Mouse (Mus musculus) cerebellum, postnatal 10 days (tissue): ENCODE data around the gene Sgce.
"Not testable (repeated sequence)": the region's sequence is repeated elsewhere in the genome, so short reads cannot be mapped to it uniquely, and the experiment has no call there.

ENCODE experiments used
- DNase-seq, 2 experiments: peaks; one replicate each; pipeline ENCODE4 v3.0.0; 2021; ENCODE audit warnings: mixed read lengths in 2 of 2

The Sgce gene

DNA sequence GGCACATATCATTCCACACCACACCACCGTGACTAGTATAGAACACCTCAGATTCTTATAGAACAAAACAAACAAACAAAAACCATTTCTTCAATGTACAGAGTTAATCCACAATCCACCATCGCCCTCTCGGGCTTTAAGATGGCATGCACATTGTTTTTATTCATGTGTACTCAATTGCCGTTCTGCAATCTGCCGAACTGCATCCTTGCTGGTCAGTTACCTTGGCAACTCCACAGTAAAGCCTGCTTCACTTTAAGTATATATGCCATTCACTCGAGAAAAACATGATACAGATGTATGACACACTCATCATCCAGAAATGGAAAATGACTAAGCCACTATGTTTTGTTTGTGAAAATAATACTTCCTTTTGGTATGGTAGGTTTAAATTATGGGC is 24.9 kb downstream of the Sgce start:
- no peak for DNase-seq

DNA sequence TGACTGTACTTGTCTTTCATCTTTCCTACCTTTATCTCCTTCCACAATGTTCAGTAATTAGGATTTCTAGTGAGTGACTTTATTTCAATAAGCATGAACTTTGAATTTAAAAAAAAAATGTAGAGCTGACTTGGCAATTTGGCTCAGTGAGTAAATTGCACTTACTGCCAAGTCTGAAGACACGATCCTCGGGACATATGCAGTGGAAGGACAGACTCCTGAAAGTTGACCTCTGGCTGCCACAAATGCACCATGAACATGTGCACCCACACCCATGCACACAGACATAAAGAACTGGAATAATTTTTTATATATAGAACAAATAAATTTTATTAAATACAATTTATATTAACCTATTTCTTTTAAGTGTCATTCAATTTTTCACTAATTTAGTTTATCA is 29.7 kb downstream of the Sgce start:
- DNase-seq = no peak

DNA sequence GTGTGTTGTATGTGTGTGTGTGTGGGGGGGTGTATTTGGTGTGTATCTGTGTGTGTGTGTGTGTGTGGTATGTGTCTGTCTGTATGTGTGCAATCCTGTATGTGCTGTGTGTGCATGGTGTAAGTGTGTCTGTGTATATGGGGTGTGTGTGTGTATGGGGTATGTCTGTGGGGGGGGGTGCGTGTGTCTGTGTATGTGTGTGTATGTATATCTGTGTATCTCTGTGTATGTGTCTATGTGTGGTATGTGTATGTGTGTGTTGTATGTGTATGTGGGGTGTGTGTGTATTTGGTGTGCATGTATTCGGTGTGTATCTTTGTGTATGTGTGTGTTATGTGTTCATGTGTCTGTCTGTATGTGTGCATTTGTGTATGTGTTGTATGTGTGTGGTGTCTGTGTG is 30.8 kb downstream of the Sgce start:
- DNase-seq = no peak

DNA sequence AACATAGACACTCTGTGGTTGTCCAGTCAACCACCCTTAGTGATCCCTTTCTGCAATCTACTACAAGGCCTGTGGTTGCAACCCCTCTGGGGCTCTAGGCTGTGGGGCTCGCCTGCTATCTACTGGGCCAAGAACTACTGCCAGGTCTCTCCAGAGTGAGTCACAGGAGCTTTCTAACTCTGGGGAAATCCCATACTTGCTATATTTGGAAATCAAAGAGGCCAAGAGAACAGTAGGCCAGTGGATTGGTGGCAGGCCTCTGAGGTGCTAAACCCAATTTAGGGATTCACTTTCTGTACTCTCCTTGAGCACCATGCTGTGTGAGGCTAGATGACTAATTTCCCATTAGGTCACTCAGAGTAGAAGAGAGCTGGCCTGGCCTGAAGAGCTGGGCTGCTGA is 38.0 kb downstream of the Sgce start:
- DNase-seq = no peak

DNA sequence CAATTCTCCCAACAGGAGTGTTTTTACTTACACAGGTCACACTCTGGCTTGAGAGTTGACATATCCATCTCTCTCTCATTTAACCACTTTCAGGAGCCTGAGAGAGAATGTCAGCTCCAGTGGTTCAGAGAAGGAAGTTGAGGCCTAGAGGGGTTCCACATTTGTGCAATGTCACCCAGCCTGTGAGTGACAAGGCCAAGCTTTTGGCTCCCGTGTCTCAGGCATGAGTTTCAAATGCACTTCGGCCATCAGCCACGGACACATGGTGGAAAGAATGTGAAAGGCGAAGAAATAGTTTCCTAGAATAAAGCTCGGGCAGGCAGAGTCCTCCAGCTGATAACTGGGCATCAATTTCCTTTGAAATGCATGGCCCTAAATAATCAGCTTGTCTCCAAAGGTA is 40.6 kb downstream of the Sgce start:
- DNase-seq = no peak

DNA sequence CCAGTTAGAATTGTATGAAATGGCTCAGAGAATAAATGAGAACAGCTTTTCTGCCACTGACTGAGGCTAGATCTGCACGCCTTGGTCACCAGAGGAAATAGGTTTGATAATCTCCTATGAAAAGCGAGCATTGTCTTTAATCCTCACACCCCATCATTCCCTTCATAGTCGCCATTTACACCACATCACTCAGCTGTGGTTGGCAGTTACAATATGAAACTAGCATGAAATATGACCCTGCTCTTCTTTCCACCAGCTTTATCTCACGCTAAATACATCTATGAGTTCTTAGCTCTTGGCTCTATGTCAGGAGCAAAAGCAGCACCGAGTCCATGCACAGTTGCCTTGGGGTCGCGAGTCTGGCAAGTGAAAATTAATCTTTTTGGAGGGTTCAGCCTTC is 43.1 kb downstream of the Sgce start:
- no peak for DNase-seq

DNA sequence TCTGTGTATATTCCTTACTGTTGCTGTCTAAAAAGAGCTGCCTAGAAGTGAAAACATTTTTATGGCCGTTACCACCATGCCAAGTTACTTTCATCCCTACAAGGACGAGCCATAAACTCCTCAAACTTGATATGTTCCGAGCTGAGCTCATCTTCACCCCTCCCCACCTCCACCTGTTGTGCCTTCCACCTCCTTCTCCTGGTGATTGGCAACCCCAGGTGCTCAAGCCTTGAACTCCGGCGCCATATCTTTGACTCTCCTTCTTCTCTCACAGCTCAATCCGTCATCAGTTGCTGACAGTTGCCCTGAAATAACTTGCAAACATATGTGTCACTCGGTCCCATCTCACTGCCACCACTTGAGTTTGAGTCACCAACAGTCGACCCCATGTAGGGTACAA is 45.4 kb downstream of the Sgce start:
- no peak for DNase-seq

DNA sequence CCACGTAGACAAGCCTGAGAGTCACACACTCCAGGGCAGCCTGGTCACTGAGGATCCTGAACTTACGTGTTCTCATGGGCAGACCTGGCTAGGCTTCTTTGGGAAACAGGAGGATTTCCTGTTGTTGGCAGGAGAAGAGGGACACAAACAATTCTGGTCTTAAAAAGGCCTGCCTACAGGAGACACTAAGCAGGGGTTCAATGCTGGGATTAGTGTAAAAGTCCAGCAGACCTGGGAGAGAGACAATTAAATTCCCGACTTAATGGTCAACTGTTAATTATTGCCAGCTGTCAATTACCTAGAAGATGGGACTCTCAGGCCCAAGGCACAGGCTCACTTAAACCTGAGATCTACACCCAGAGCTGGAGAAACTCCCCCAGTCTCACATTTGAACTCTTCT is 51.2 kb downstream of the Sgce start:
- no peak for DNase-seq

DNA sequence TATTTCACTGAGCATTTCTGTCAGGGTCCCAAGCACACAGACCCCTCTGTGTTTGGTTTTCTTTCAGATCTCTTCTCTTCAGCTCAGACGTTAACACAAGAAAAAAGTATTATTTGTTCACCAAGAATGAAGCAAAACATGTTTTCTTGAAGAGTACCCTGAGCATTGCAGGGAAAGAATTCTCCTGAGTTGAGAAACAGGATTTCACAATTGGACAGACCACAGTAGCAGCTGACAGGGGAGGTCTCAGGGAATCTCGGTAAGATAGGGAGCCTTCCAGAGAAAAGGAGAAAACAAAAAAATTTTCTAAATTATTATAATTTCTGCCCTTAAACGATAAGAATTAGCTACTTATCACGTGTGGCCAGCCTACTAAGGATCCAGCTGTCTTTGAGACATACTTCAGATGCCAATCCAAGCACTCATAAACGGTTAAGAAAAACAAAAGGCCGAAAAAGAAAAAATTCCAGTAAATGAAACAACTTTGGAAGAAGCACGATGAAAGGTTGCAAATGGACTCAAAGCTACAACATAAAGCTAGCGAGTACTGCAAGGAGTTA is 52.3 kb downstream of the Sgce start:
- DNase-seq = no peak

DNA sequence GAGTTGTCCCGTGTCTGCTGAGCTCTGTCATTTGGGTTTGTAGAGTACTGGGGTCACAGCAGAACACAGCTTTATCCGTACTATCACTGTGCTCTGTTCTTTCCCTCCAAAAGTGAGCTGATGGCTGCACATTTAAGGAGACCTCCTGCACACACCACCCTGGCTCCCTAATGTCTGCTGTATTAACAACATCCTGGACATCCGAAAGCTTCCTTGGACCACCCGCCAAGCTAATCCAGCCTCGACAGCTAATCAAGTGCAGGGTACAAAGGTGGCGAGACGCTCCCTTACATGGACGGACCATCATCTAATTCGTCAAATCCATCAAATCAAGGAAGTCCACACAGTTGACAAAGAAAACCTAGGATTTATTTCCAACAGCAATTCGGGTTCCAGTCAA is 53.5 kb downstream of the Sgce start:
- no peak for DNase-seq

DNA sequence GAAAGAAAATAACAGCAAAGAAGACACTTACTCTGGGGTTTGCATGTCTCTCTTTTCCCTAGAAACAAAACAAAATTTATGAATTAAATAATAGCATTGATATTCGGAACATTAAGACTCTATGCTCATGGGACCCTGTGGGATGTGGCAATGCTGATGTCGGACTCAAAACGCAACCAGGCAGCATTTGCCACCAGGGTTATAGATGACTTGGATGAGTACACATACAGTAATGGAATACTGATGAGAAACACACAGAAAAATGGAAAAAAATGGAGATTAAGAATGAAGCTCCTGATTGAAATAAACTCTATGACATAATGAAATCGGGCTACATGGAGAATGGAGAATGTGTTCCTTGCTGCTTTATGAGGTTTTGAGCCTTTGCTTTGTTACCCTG is 56.6 kb downstream of the Sgce start:
- no peak for DNase-seq

DNA sequence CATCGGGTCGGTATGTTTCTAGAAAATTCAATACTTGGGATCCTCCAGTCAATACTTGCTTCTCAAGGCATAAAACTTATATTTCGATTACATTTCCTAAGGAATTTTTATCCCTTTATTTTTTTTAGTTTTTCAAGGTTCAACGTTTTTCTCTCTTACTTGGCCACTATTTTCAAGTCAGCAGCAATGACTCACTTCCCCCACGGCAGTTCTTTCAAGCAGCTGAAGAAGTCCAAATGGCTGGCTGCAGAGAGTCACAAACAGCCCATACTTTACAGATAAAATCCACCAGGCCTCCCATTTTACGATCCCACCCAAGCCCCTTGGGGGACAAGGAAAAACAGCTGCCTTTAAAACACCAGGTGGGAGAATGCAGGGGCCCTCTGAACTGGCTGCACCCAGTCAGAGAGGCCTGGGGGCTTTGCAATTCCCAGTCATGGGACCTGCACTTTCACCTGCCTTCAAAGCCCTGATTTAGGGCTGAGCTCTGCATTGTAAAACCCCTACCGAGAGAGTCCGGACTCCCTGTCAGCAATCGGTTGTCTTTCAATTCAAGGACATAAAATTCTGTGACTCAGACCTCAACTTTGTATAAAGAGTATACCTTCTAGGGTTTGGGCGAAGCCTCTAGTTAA is 62.2 kb downstream of the Sgce start:
- no peak for DNase-seq

DNA sequence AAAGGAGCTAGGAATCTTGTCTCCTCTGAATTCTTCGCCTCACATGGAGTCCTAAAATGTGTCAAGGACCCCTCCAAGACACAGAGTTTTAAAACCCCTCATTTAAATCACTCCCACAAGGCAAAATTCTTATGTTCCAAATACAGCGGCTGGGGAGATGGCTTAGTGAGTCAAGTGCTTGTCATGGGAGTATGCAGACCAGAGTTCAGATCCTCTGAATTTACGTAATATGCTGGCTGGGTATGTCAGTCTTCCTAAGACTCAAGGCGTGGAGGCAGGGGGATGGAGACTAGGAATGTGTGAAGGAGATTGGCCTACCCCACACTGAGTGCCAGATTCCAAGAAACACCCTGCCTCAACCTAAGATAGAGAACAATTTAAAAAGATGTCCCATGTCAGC is 66.4 kb downstream of the Sgce start:
- DNase-seq = no peak

DNA sequence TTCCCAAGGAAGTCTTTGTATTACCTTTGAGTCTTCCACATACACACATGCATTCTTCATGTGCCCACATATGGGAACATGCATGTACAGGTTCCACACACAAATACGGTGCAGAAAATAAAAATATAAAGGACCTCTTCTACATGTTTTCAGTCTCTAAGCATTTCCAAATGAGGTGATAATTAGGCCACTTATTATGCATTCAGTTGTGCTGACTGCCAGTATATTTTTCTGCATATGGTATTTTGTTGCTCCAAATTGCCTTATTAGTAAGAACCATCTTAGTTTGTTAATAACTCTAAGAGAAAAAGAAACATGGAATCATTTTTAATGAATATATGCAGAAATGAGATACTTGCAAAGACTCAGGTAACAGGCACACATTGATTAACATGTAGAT is 67.0 kb downstream of the Sgce start:
- DNase-seq = no peak

DNA sequence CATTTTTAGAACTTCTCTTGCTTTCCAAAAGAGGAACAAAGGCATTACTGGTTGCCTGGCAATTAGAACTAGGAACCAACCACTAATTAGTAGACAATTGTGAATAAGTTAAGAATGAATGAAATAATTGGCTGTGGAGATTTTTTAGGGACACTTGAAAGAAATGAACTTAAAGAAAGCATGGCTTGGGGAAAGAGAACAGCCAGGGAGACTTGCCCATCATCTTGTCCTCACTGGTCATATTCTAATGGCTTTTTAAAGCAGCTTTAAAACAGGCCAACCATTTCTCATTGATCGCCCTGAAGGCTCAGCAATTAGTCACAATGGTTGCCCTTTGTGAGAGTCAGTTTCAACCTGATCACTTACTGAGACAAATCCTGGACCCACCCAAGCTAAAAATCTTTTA is 69.6 kb downstream of the Sgce start:
- DNase-seq = no peak

DNA sequence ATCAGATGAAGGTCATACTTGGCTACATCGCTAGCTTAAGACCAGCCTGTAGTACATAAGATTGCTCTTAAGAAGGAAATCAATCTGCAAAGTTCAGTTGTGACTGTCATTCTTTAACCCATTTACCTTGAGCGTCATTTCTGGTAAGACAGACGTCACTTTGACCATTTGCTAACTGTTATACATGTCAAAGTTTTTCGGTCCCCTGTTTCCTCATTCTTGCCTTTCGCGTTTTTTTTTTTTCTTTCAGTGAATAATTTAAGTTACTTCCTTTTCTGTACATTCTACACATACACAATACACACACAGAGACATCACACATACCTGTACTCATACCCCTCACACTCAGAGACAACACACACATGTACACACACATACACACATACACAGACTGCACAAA is 81.9 kb downstream of the Sgce start:
- no peak for DNase-seq

DNA sequence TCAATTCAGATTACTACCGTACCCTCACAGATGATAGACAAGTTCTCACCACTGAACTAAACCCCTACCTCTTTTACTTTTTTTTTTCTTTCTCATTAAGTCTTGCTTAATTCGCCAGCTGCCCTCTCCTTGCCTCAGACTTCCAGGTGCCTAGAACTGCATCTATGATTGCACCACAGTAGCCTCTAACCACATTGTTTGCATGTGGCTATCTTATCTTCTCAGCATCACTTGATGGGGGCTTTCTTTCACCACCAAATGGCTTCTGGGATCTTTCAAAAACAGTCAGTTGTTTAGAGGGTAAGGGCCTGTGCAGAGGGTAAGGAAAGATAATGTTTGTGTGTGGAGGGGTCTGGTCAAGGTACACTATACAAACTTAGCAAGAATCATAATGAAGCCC is 82.7 kb downstream of the Sgce start:
- no peak for DNase-seq

DNA sequence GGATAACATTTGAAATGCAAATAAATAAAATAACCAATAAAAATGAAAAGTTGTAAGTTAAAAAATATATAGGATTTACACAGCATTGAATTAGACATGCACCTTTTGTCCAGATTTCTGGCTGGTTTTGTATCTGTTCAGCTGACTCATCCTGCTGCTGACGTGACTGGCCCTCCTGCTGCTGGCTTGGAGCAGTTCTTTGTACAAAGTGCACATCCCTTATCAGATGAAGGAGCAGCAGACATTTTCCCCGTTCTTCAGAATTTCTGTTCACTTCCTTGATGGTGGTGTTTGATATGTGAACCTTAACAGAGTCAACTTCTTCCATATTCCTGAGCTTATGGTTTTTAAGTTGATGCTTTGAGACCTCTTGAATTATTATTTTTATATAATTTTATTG is 83.5 kb downstream of the Sgce start:
- DNase-seq = no peak

DNA sequence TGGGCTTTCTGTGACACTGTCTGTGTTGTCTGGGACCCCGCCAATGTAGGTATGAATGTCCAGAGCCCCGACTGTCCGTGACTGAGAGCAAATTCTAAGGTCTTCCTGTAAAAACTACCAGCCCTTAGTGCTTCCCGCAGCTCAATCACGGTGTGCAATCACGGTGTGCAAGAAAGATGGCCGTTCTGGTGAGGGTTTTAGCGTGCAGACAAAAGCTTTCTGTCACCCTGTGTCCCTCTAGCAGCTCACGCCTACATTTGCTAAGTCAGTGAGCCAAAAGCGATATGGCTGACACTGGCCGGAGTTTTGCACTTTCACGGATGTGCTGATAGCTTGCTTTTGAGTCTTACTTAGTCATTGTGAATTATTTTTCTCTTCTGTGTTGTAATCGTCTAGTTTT is 88.1 kb downstream of the Sgce start:
- no peak for DNase-seq

DNA sequence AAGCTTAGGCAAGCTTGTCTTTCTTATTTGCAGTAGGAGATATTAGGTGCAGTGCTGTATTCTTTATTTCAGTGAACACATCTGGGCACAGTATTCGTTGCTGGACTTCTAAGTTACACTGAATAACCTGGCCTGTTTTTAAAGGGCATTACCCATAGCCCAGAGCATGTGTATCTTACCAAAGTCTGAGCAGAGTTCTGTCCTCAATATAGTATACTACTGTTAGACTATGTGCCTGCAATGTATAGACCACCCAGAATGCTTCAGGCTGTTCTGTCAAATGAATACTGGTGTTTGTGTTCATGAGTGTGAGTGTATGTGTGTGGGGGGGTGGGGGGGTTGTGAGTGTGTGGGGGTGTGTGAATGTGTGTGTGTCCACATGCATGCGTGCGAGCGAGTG is 91.1 kb downstream of the Sgce start:
- DNase-seq = no peak

DNA sequence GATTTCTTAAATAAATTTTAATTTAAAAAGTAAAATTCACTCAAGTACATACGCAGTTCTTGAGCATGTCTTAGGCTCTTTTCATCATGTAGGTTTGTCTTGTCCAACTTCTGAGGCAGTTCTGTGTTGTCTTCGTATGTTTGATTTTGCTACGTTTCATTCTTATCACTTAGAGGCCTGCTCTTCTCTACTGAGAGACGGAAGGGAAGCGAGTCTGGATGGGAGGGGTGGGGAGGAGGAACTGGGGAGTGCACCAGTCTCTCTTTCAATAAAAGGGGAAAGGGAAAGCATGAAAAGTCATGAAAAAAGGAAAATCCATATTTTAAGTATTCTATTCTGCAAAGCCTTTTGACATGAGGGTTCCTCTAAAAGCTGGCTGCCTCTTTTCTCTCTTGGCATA is 91.5 kb downstream of the Sgce start:
- DNase-seq = no peak

DNA sequence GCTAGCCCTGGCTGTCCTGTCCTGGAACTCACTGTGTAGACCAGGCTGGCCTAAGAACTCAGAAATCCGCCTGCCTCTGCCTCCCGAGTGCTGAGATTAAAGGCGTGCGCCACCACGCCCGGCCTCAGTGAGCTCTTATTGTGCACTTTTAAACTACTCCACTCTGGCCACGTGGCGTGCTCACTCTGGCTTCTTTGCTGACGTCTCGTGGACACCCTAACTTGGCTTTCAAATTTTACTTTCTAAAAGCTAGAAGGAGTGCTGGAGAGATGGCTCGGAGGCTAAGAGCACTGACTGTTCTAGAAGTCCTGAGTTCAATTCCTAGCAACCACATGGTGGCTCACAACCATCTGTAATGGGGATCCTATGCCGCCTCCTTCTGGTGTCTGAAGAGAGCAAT is 93.3 kb downstream of the Sgce start:
- not testable (repeated sequence) for DNase-seq

DNA sequence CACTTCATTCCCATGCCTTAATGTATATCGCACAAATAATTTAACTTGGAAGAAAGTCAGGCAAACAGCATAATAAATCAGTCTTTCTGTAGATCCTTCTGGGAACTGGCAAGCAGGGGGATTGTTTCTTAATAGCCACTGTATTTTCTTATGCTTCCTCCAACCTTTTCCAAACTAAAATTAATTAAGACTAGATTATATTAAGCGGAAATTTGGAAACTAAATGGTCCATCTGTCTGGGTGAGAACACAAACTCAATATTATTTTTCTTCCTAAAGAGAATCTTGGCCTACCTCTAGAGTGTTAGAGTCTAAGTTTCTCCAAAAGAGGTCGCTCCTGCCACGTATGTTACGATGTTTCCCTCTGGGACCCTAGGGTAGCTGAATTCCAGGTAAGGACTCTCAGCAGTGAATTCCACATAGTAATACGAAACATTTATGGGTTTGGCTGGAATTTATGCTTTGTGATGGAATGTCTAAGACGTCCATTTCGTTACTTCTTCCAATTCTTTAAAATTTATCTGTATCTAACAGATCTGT is 94.3 kb downstream of the Sgce start:
- DNase-seq = peak; percentile 7 to 16

DNA sequence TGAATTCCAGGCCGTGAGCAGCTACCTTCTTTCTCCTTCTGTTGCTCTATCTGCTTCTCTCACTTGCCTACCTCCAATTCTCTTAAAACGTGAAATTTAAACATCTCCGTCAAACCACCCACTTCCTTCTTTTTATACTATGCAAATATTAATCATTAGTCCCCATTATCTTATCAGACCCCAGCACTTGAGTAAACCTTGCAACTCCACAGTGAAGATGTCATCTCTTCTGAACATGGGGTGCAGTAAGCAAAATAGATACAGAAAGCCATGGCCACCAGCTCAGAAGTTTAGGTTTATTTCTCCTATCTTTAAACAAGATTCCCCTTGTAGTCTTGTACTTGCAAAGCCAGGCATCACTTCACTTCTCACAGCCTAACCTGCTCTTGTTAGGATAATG is 99.7 kb downstream of the Sgce start:
- DNase-seq = no peak

DNA sequence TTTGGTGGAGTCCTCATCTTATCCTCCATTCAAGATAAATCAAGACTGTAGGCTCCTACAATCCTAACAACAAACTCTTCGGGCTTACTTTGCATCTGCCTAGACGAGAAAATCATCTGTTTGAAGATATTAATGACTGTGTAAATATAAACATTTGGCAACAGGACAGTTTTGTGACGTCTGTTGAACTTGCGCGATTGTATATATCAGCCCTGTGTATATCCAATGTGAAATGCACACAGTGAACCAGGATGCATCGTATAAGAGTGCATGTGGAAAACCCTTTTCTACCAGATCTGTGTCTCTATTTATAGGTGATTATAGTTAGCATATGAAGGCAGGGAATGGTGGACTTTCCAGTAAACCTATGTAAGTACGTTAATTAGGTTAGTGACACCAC is 104.9 kb downstream of the Sgce start:
- DNase-seq = no peak
